Mouse (Mus musculus): ENCODE results near the gene Mme.

GRCm38 (mm10) chr3:63391348-63391747 lies 150.0 kb downstream of the Mme start:
- TF ChIP-seq POLR2A (IDR thresholded peaks at IDR 0.05; ENCODE audit: borderline replicate concordance, extremely low read depth, low read depth, low read length) (no peak), CTCF (IDR thresholded peaks at IDR 0.05; ENCODE audit: insufficient read depth, low read length) (no peak)
